Mouse (Mus musculus) neural tube, embryonic 13.5 days (tissue): Measurements from ENCODE around the gene Axin2. TPM values are rescaled to one million over a fixed set of nuclear protein-coding genes. Genes with fewer than 3 reads are reported as not detected.

Source experiments
- ATAC-seq: fragments of 200-750 bp; cut with Nextera tagmentation; 2 replicates; pipeline ENCODE4 v1.8.0; 2017; ENCODE audit warnings: low read depth, mild to moderate bottlenecking, moderate TSS enrichment, moderate library complexity
- H3K27ac ChIP-seq: fragments of 300-500 bp; sonication (generic); replicated peaks from 2 replicates; pipeline ENCODE4 v1.5.1; 2015; ENCODE audit warnings: moderate library complexity, mild to moderate bottlenecking, inconsistent platforms
- H3K27me3 ChIP-seq: fragments of 300-500 bp; sonication (generic); 2 replicates; pipeline ENCODE4 v1.6.1; 2015; ENCODE audit warnings: mild to moderate bottlenecking, inconsistent platforms
- H3K36me3 ChIP-seq: fragments of 300-500 bp; sonication (generic); 2 replicates; pipeline ENCODE4 v1.6.1; 2015; ENCODE audit warnings: mild to moderate bottlenecking, inconsistent platforms
- H3K4me1 ChIP-seq: fragments of 300-500 bp; sonication (generic); replicated peaks from 2 replicates; pipeline ENCODE4 v1.6.1; 2015; ENCODE audit warnings: inconsistent platforms
- H3K4me2 ChIP-seq: fragments of 300-500 bp; sonication (generic); 2 replicates; pipeline ENCODE4 v1.6.1; 2015; ENCODE audit warnings: inconsistent platforms, mild to moderate bottlenecking, moderate library complexity
- H3K4me3 ChIP-seq: fragments of 300-500 bp; sonication (generic); 2 replicates; pipeline ENCODE4 v1.5.1; 2015; ENCODE audit warnings: mild to moderate bottlenecking, inconsistent platforms
- H3K9ac ChIP-seq: fragments of 300-500 bp; sonication (generic); 2 replicates; pipeline ENCODE4 v1.6.1; 2015; ENCODE audit warnings: moderate library complexity, mild to moderate bottlenecking, inconsistent platforms
- H3K9me3 ChIP-seq: fragments of 300-500 bp; sonication (generic); 2 replicates; pipeline ENCODE4 v1.6.1; 2016; ENCODE audit warnings: inconsistent platforms
- WGBS: fragments of 180-500 bp; shearing (Covaris S2); methylation state at CpG from one replicate; pipeline ENCODE4 v1.1.7; 2015; 5-methylcytosine and 5-hydroxymethylcytosine counted together
- polyA plus RNA-seq: library from polyadenylated mRNA; unstranded; fragments of >200 nt; fragmentation: Nextera tagmentation; extraction: Ambion mirVana; gene quantifications from 2 replicates; pipeline ENCODE4 v1.2.1, GENCODE M21; 2015

Axin2 gene
- polyA plus RNA-seq, 1 experiment from 2014 or later: 8.8 TPM

DNA sequence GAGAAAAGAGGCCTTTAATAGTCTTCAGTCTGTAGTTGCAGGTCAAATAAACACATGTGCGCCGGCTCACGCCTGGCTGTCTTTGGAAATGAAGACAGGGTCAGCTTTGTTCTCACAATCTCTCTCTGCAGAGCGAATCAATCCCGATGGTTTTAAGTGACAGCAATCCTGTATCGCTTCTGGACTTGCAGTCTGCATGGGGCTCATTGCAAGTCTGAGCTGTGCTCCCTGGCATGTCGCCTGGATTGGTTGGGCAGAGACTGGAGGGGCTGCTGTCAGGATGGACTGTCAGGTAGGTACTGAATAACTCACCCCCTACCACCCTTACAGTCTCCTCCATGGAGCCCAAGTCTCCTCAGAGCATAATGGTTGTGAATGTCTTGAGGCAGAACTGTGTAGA, 65.7 kb downstream of the Axin2 start:
- WGBS: 73% methylated on average over 7 of the region's 7 CpGs

GRCm38 (mm10) chr11:108987226-108987625, 67.1 kb downstream of the Axin2 start:
- WGBS: 79% methylated on average over 3 of the region's 3 CpGs
- H3K27me3 ChIP-seq: no peaks in the 10 kb centered on the region
- H3K9ac ChIP-seq: no peak overlapping the region
- H3K4me3 ChIP-seq: no peak overlapping the region
- H3K9me3 ChIP-seq: no peaks in the 10 kb centered on the region
- H3K4me2 ChIP-seq: no peak overlapping the region
- ATAC-seq: no peak
- no peak overlapping the region for H3K27ac ChIP-seq
- no peaks in the 10 kb centered on the region for H3K36me3 ChIP-seq
- no peaks in the 10 kb centered on the region for H3K4me1 ChIP-seq

More for the DNA sequence above, 65.7 kb downstream of the Axin2 start:
- no peaks in the 10 kb centered on the region for H3K27me3 ChIP-seq
- no peak overlapping the region for H3K4me3 ChIP-seq
- H3K4me2 ChIP-seq: no peak overlapping the region
- H3K9me3 ChIP-seq: no peaks in the 10 kb centered on the region
- no peaks in the 10 kb centered on the region for H3K4me1 ChIP-seq
- H3K36me3 ChIP-seq: no peaks in the 10 kb centered on the region
- no peak for ATAC-seq
- H3K27ac ChIP-seq: no peak overlapping the region
- no peak overlapping the region for H3K9ac ChIP-seq

- Histone ChIP-seq H3K4me3 (no peak overlapping the region), H3K27me3 (no peaks in the 10 kb centered on the region), H3K27ac (no peak overlapping the region), H3K4me1 (no peaks in the 10 kb centered on the region), H3K36me3 (no peaks in the 10 kb centered on the region), H3K4me2 (no peak overlapping the region), H3K9ac (no peak overlapping the region), H3K9me3 (no peaks in the 10 kb centered on the region)
- WGBS: 84% methylated on average over 4 of the region's 4 CpGs
- ATAC-seq: no peak
These were observed 67.6 kb downstream of the Axin2 start for GRCm38 (mm10) chr11:108987705-108988104.

DNA sequence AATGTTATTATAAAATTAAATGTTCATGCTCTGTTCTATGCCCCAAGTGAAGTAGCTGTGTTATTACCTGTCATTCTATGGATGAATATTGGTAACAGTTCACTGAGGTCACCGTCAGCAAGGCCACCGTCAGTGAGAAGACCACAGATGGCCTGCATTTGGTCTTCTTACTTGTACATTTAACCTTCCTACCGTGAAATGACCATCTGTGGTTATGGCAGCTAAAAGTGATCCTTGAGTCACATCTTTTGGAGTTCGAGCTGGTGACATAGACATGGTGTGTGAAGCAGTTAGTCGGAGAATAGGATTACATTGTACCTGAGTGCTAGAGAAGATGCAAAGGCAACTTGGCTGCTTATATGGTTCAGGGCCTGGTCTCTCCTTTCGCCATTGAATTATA, 68.1 kb downstream of the Axin2 start:
- Histone ChIP-seq H3K4me2 (no peak overlapping the region), H3K27me3 (no peaks in the 10 kb centered on the region), H3K27ac (no peak overlapping the region), H3K9ac (no peak overlapping the region), H3K36me3 (no peaks in the 10 kb centered on the region), H3K4me1 (no peaks in the 10 kb centered on the region), H3K9me3 (no peaks in the 10 kb centered on the region), H3K4me3 (no peak overlapping the region)
- no peak for ATAC-seq
- WGBS: 88% methylated on average over 6 of the region's 6 CpGs

DNA sequence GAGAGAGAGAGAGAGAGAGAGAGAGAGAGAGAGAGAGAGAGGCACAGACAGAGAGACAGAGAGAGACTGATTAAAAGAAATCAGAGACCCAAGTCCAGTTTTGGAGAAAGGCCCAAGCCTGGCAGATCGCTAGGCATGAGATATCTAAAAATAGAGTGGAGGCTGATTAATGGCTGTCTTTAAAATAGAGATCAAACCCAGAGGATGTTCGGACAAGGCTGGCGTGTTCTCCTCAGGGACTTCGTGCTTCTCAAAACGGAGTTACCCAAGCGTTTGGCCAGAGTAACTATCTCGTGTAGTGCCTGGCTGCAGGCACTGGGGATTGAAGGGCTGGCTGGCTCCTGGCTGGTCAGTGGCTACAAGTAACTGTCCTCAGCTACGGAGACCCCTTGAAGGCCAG, 69.8 kb downstream of the Axin2 start:
- no peaks in the 10 kb centered on the region for H3K4me1 ChIP-seq
- H3K27ac ChIP-seq: no peak overlapping the region
- no peak overlapping the region for H3K4me2 ChIP-seq
- H3K4me3 ChIP-seq: no peak overlapping the region
- H3K27me3 ChIP-seq: no peaks in the 10 kb centered on the region
- 78% methylated on average over 8 of the region's 8 CpGs for WGBS
- no peak for ATAC-seq
- H3K9ac ChIP-seq: no peak overlapping the region
- no peaks in the 10 kb centered on the region for H3K9me3 ChIP-seq
- H3K36me3 ChIP-seq: no peaks in the 10 kb centered on the region

DNA sequence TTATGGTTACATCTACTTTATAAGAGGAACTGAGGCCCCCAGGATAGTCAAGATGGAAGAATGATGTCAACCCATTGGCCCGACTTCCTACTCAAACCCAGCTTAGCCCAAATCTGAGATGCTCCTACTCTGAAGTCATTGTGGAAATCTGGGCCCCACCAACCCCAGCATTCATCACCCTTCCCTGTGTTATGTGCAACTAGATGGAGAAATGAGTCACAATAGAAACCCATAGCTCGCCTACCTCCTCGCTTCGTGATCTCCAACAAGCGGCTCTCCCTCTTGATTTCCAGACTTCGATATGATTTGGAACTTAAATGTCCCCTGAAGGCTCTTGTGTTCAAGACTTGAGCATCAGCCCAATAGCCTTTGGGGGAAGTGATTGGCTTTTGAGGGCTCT, 73.3 kb downstream of the Axin2 start:
- WGBS: 98% methylated on average over 6 of the region's 6 CpGs

DNA sequence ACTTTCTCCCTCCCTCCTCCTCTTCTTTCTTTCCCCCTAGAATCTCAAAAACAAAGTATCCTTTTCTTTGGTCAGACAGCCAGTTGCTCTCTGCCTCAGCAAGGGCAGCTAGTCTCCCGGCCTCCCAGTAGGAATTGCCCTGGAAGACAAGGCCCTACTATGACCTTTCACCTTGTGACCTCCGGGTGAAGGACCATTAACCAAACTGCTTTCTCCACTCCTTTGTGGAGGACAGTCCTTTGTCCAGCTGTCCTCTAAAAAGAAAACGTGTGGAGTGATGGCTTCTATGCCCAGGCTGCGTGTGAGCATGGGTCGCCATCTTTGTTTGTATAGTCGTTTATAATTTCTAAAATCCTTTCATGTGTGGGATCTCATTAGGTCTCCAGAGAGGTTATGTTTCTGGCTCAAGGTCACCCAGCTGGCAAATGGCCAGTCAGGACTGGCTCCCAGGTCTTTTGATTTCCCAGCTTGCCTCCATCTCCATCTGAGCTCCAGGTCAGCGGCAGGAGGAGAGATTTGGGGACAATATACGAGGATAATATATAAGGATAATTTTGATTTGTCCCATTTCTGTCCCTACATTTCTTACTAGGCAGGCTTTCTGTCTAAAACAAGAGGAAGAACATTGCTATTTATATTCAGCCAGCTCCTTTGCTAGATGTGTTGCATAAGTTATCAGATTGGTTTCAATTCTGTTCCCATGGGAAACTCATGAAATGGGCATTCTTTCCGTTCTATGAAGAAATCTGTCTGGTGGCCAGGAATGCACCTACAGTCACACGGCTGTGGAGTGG, 75.2 kb downstream of the Axin2 start:
- 15% methylated on average over 10 of the region's 10 CpGs for WGBS
- H3K27me3 ChIP-seq: no peaks in the 10 kb centered on the region

More for the DNA sequence above, 73.3 kb downstream of the Axin2 start:
- 0 out of 2 replicates have a peak, but pooled peaks cover 4% of the 10 kb centered on the region for H3K4me1 ChIP-seq
- ATAC-seq: no peak
- no peak overlapping the region for H3K4me2 ChIP-seq
- no peak overlapping the region for H3K4me3 ChIP-seq
- no peak overlapping the region for H3K27ac ChIP-seq
- no peaks in the 10 kb centered on the region for H3K27me3 ChIP-seq
- no peak overlapping the region for H3K9ac ChIP-seq
- no peaks in the 10 kb centered on the region for H3K9me3 ChIP-seq
- H3K36me3 ChIP-seq: no peaks in the 10 kb centered on the region

DNA sequence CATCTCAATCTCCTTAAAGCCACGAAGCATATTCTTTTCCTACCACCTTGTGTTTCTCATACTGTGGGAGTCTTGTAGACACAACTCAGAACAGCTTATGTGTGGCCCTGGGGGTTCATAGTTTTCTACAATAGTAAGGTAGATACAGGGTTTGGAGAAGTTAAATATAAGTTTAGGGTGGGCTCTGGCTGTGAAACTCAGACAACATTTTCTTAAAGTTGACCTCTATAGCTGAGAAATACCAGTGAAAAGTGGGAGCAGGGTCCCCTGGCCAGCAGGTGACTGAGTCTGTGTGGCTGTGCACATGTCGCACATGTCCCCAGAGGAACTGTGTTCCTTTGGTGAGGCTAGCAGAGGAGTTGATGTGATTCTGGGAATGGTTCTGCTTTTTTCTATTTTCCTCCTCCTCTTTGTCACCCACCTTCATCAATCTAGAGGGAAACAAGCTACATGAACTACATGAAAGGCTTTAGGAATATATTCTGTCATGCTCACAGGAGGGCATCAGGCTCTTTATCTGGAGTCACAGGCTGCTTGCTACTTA, 75.9 kb downstream of the Axin2 start:
- H3K9ac ChIP-seq: no peak overlapping the region
- H3K27ac ChIP-seq: no peak overlapping the region
- no peaks in the 10 kb centered on the region for H3K27me3 ChIP-seq
- H3K9me3 ChIP-seq: peaks cover 11% of the 10 kb centered on the region
- H3K36me3 ChIP-seq: no peaks in the 10 kb centered on the region
- no peak for ATAC-seq
- H3K4me1 ChIP-seq: 0 out of 2 replicates have a peak, but pooled peaks cover 4% of the 10 kb centered on the region
- WGBS: 67% methylated on average over 2 of the region's 2 CpGs
- no peak overlapping the region for H3K4me2 ChIP-seq
- no peak overlapping the region for H3K4me3 ChIP-seq

More for the DNA sequence above, 75.2 kb downstream of the Axin2 start:
- Histone ChIP-seq H3K4me2 (no peak overlapping the region), H3K9me3 (peaks cover 5% of the 10 kb centered on the region), H3K27ac (no peak overlapping the region), H3K4me1 (0 out of 2 replicates have a peak, but pooled peaks cover 4% of the 10 kb centered on the region), H3K9ac (no peak overlapping the region), H3K4me3 (no peak overlapping the region), H3K36me3 (no peaks in the 10 kb centered on the region)
- no peak for ATAC-seq

- H3K4me3 ChIP-seq: no peak overlapping the region
- no peak for ATAC-seq
- H3K36me3 ChIP-seq: no peaks in the 10 kb centered on the region
- H3K9me3 ChIP-seq: peaks cover 19% of the 10 kb centered on the region
- WGBS: 94% methylated on average over 3 of the region's 3 CpGs
- no peak overlapping the region for H3K4me2 ChIP-seq
- H3K9ac ChIP-seq: no peak overlapping the region
- no peaks in the 10 kb centered on the region for H3K27me3 ChIP-seq
- H3K27ac ChIP-seq: no peak overlapping the region
- H3K4me1 ChIP-seq: 0 out of 2 replicates have a peak, but pooled peaks cover 4% of the 10 kb centered on the region
These were observed 77.7 kb downstream of the Axin2 start for GRCm38 (mm10) chr11:108997816-108998215.

Other genes starting within 250 kb of the Axin2 start
- gene E030025P04Rik, start 224.0 kb downstream of the Axin2 start, polyA plus RNA-seq: not detected in 2 replicates